1 mouse cellular context compared by ENCODE assay signal in genomic region chr19:8993625-8993912, GRCm38 (mm10).
TF ChIP-seq lines count a peak whose summit lies in the region.

No protein-coding gene starts in this region.

TF ChIP-seq in CH12.LX, 34 proteins besides CTCF, POLR2A, EP300 and RAD21 (continued from another document):
- TF ChIP-seq JUN (IDR thresholded peaks at IDR 0.05; ENCODE audit: insufficient read depth, low read depth, low read length) (no peak), GABPA (IDR thresholded peaks at IDR 0.05; ENCODE audit: insufficient replicate concordance, low read depth, low read length) (no peak), MAFK (IDR thresholded peaks at IDR 0.05; ENCODE audit: insufficient replicate concordance, low read length) (no peak), ETS1 (conservative IDR thresholded peaks at IDR 0.05; ENCODE audit: low read depth, low read length) (no peak), POLR2AphosphoS2 (IDR thresholded peaks at IDR 0.05; ENCODE audit: low read depth, low read length) (no peak), KAT2A (IDR thresholded peaks at IDR 0.05; ENCODE audit: insufficient replicate concordance, low read length) (0 out of 2 replicates have a peak, but pooled peaks have one; percentile 6), JUND (conservative IDR thresholded peaks at IDR 0.05; ENCODE audit: low read depth, low read length) (no peak; the same call in 1 of the 2 replicates), MAZ (IDR thresholded peaks at IDR 0.05; ENCODE audit: low read depth, low read length) (no peak), USF2 (conservative IDR thresholded peaks at IDR 0.05; ENCODE audit: low read depth, low read length) (no peak), TCF12 (IDR thresholded peaks at IDR 0.05; ENCODE audit: low read depth, low read length) (no peak), BHLHE40 (IDR thresholded peaks at IDR 0.05; ENCODE audit: low read depth, low read length) (peak; percentile 64), ZC3H11A (IDR thresholded peaks at IDR 0.05; ENCODE audit: low read depth, low read length) (no peak), ELF1 (IDR thresholded peaks at IDR 0.05; ENCODE audit: low read depth, low read length) (no peak), PAX5 (IDR thresholded peaks at IDR 0.05; ENCODE audit: low read length) (no peak), MEF2A (IDR thresholded peaks at IDR 0.05; ENCODE audit: borderline replicate concordance, low read depth, low read length) (no peak; the same call in 1 of the 2 replicates), ZMIZ1 (IDR thresholded peaks at IDR 0.05; ENCODE audit: low read depth, low read length) (no peak), CHD2 (IDR thresholded peaks at IDR 0.05; ENCODE audit: low read length) (no peak), TBP (conservative IDR thresholded peaks at IDR 0.05; ENCODE audit: low read depth, low read length) (0 out of 2 replicates have a peak, but pooled peaks have one; percentile 40), MYC (IDR thresholded peaks at IDR 0.05; ENCODE audit: low read depth, low read length) (0 out of 2 replicates have a peak, but pooled peaks have one; percentile 17), SIN3A (IDR thresholded peaks at IDR 0.05; ENCODE audit: low read length) (0 out of 2 replicates have a peak, but pooled peaks have one; percentile 20), ZKSCAN1 (IDR thresholded peaks at IDR 0.05; ENCODE audit: borderline replicate concordance, low read depth, low read length) (no peak), HCFC1 (IDR thresholded peaks at IDR 0.05; ENCODE audit: low read depth, low read length) (no peak), UBTF (IDR thresholded peaks at IDR 0.05; ENCODE audit: low read depth, low read length) (no peak)
